Mouse (Mus musculus) erythroblast, adult 5-6 weeks (primary cell): ENCODE measurements around the gene Chil1. TPM values are rescaled to one million over a fixed set of nuclear protein-coding genes. Genes with fewer than 3 reads are reported as not detected.

Source experiments
- ATAC-seq: replicated peaks from 2 replicates; pipeline ENCODE4 v1.8.0; 2016; ENCODE audit warnings: moderate number of reproducible peaks, mild to moderate bottlenecking, moderate TSS enrichment, inconsistent platforms; ENCODE audit not compliant: poor library complexity, low FRiP score, severe bottlenecking
- total RNA-seq, 2 experiments: library from RNA; stranded (forward) in 1 of 2; stranded (reverse) in 1 of 2; fragments of 150-400 nt in 1 of 2; fragments of 200-764, 138-1000 nt in 1 of 2; gene quantifications; 2 replicates each; pipeline versions ENCODE4 v1.2.3 to v1.2.4; 2015 to 2017; ENCODE audit warnings: low replicate concordance in 2 of 2

Gene Chil1
- total RNA-seq, 2 experiments from 2014 or later, result 58.3 to 98.6 TPM

- ATAC-seq, result no peak
Observed at GRCm38 (mm10) chr1:134224649-134225227, 42.8 kb downstream of the Chil1 start.

GRCm38 (mm10) chr1:134225375-134225774 lies 43.4 kb downstream of the Chil1 start:
- ATAC-seq, result no peak

- ATAC-seq, result no peak
Observed at GRCm38 (mm10) chr1:134226739-134227138, 44.8 kb downstream of the Chil1 start.

GRCm38 (mm10) chr1:134229806-134230575 lies 48.0 kb downstream of the Chil1 start:
- no peak for ATAC-seq

GRCm38 (mm10) chr1:134230638-134231228 lies 48.8 kb downstream of the Chil1 start:
- ATAC-seq, result no peak

GRCm38 (mm10) chr1:134231270-134231669 lies 49.3 kb downstream of the Chil1 start:
- ATAC-seq, result no peak

- ATAC-seq, result no peak
Observed at GRCm38 (mm10) chr1:134231681-134232080, 49.7 kb downstream of the Chil1 start.

- no peak for ATAC-seq
Observed at GRCm38 (mm10) chr1:134232326-134232725, 50.4 kb downstream of the Chil1 start.

GRCm38 (mm10) chr1:134232778-134233531 lies 51.0 kb downstream of the Chil1 start:
- ATAC-seq, result 0 out of 2 replicates have a peak, but pooled peaks have one; percentile 36

- no peak for ATAC-seq
Observed at GRCm38 (mm10) chr1:134233681-134234454, 51.9 kb downstream of the Chil1 start.

- ATAC-seq, result no peak
Observed at GRCm38 (mm10) chr1:134234455-134235390, 52.7 kb downstream of the Chil1 start.

GRCm38 (mm10) chr1:134235391-134235921 lies 53.5 kb downstream of the Chil1 start, which contains the start of gene Adora1:
Adora1 (minus strand) TSS chr1:134235431.
- ATAC-seq, result no peak

GRCm38 (mm10) chr1:134236142-134236541 lies 54.2 kb downstream of the Chil1 start:
- no peak for ATAC-seq

GRCm38 (mm10) chr1:134237438-134237837 lies 55.5 kb downstream of the Chil1 start:
- no peak for ATAC-seq
